Mouse (Mus musculus): ENCODE measurements at regions not wholly inside any gene's neighbourhood (a gene's known extent, or its start where the extent isn't known, plus 50 kb on each side); places are given as distances from the start of the nearest gene placed in this dataset.

GRCm38 (mm10) chr15:93913462-93913861, 317.8 kb upstream of the Prickle1 start:
- DNase-seq, result no peak
- H3K4me1 ChIP-seq (ENCODE audit: control insufficient read depth, insufficient read depth, low read length), result no peaks in the 10 kb centered on the region
- TF ChIP-seq CTCF (IDR thresholded peaks at IDR 0.05; ENCODE audit: insufficient read depth, low read length) (no peak), POLR2A (IDR thresholded peaks at IDR 0.05; ENCODE audit: borderline replicate concordance, extremely low read depth, low read depth, low read length) (no peak)
- 69% methylated on average over 5 of the region's 5 CpGs for WGBS
- no peak overlapping the region for H3K4me3 ChIP-seq (replicated peaks; ENCODE audit: extremely low read depth, low read depth, low read length)

- WGBS, result 62% methylated on average over 7 of the region's 7 CpGs
- Histone ChIP-seq H3K4me3 (replicated peaks; ENCODE audit: extremely low read depth, low read depth, low read length) (no peak overlapping the region), H3K4me1 (ENCODE audit: control insufficient read depth, insufficient read depth, low read length) (no peaks in the 10 kb centered on the region)
- no peak for TF ChIP-seq POLR2A (IDR thresholded peaks at IDR 0.05; ENCODE audit: borderline replicate concordance, extremely low read depth, low read depth, low read length)
- TF ChIP-seq CTCF (IDR thresholded peaks at IDR 0.05; ENCODE audit: insufficient read depth, low read length), result no peak
- DNase-seq, result no peak
Observed at GRCm38 (mm10) chr15:93913041-93913440, 317.4 kb upstream of the Prickle1 start.

GRCm38 (mm10) chr15:93910981-93911431, 315.3 kb upstream of the Prickle1 start:
- TF ChIP-seq POLR2A (IDR thresholded peaks at IDR 0.05; ENCODE audit: borderline replicate concordance, extremely low read depth, low read depth, low read length) (no peak), CTCF (IDR thresholded peaks at IDR 0.05; ENCODE audit: insufficient read depth, low read length) (no peak)
- no peak for DNase-seq
- WGBS, result 61% methylated on average over 11 of the region's 11 CpGs
- Histone ChIP-seq H3K4me1 (ENCODE audit: control insufficient read depth, insufficient read depth, low read length) (no peaks in the 10 kb centered on the region), H3K4me3 (replicated peaks; ENCODE audit: extremely low read depth, low read depth, low read length) (no peak overlapping the region)

GRCm38 (mm10) chr15:93910158-93910557, 314.5 kb upstream of the Prickle1 start:
- no peak for DNase-seq
- 83% methylated on average over 3 of the region's 3 CpGs for WGBS
- H3K4me3 ChIP-seq (replicated peaks; ENCODE audit: extremely low read depth, low read depth, low read length), result no peak overlapping the region
- H3K4me1 ChIP-seq (ENCODE audit: control insufficient read depth, insufficient read depth, low read length), result no peaks in the 10 kb centered on the region
- TF ChIP-seq POLR2A (IDR thresholded peaks at IDR 0.05; ENCODE audit: borderline replicate concordance, extremely low read depth, low read depth, low read length) (no peak), CTCF (IDR thresholded peaks at IDR 0.05; ENCODE audit: insufficient read depth, low read length) (no peak)

- WGBS, result 75% methylated on average over 18 of the region's 18 CpGs
- H3K4me1 ChIP-seq (ENCODE audit: control insufficient read depth, insufficient read depth, low read length), result no peaks in the 10 kb centered on the region
- TF ChIP-seq POLR2A (IDR thresholded peaks at IDR 0.05; ENCODE audit: borderline replicate concordance, extremely low read depth, low read depth, low read length), result no peak
- TF ChIP-seq CTCF (IDR thresholded peaks at IDR 0.05; ENCODE audit: insufficient read depth, low read length), result no peak
- DNase-seq, result no peak
- H3K4me3 ChIP-seq (replicated peaks; ENCODE audit: extremely low read depth, low read depth, low read length), result no peak overlapping the region
Observed at GRCm38 (mm10) chr15:93903671-93904603, 308.2 kb upstream of the Prickle1 start.

GRCm38 (mm10) chr15:93882826-93883225, 287.1 kb upstream of the Prickle1 start:
- Histone ChIP-seq H3K4me3 (replicated peaks; ENCODE audit: extremely low read depth, low read depth, low read length) (no peak overlapping the region), H3K4me1 (ENCODE audit: control insufficient read depth, insufficient read depth, low read length) (no peaks in the 10 kb centered on the region)
- DNase-seq, result no peak
- 89% methylated on average over 8 of the region's 8 CpGs for WGBS
- TF ChIP-seq CTCF (IDR thresholded peaks at IDR 0.05; ENCODE audit: insufficient read depth, low read length) (no peak), POLR2A (IDR thresholded peaks at IDR 0.05; ENCODE audit: borderline replicate concordance, extremely low read depth, low read depth, low read length) (no peak)

- DNase-seq, result no peak
- Histone ChIP-seq H3K4me3 (replicated peaks; ENCODE audit: extremely low read depth, low read depth, low read length) (no peak overlapping the region), H3K4me1 (ENCODE audit: control insufficient read depth, insufficient read depth, low read length) (no peaks in the 10 kb centered on the region)
- no peak for TF ChIP-seq CTCF (IDR thresholded peaks at IDR 0.05; ENCODE audit: insufficient read depth, low read length)
- TF ChIP-seq POLR2A (IDR thresholded peaks at IDR 0.05; ENCODE audit: borderline replicate concordance, extremely low read depth, low read depth, low read length), result no peak
Observed at GRCm38 (mm10) chr15:93881276-93881675, 285.6 kb upstream of the Prickle1 start.

GRCm38 (mm10) chr15:93880302-93880701, 284.6 kb upstream of the Prickle1 start:
- no peak for DNase-seq
- WGBS, result 91% methylated on average over 8 of the region's 8 CpGs
- no peak overlapping the region for H3K4me3 ChIP-seq (replicated peaks; ENCODE audit: extremely low read depth, low read depth, low read length)
- H3K4me1 ChIP-seq (ENCODE audit: control insufficient read depth, insufficient read depth, low read length), result no peaks in the 10 kb centered on the region
- TF ChIP-seq POLR2A (IDR thresholded peaks at IDR 0.05; ENCODE audit: borderline replicate concordance, extremely low read depth, low read depth, low read length), result no peak
- no peak for TF ChIP-seq CTCF (IDR thresholded peaks at IDR 0.05; ENCODE audit: insufficient read depth, low read length)

GRCm38 (mm10) chr15:93879006-93879405, 283.3 kb upstream of the Prickle1 start:
- Histone ChIP-seq H3K4me1 (ENCODE audit: control insufficient read depth, insufficient read depth, low read length) (no peaks in the 10 kb centered on the region), H3K4me3 (replicated peaks; ENCODE audit: extremely low read depth, low read depth, low read length) (no peak overlapping the region)
- TF ChIP-seq POLR2A (IDR thresholded peaks at IDR 0.05; ENCODE audit: borderline replicate concordance, extremely low read depth, low read depth, low read length) (no peak), CTCF (IDR thresholded peaks at IDR 0.05; ENCODE audit: insufficient read depth, low read length) (no peak)
- no peak for DNase-seq
- 82% methylated on average over 3 of the region's 3 CpGs for WGBS

GRCm38 (mm10) chr15:93876335-93876734, 280.6 kb upstream of the Prickle1 start:
- no peak for DNase-seq
- TF ChIP-seq POLR2A (IDR thresholded peaks at IDR 0.05; ENCODE audit: borderline replicate concordance, extremely low read depth, low read depth, low read length) (no peak), CTCF (IDR thresholded peaks at IDR 0.05; ENCODE audit: insufficient read depth, low read length) (no peak)
- no peak overlapping the region for H3K4me3 ChIP-seq (replicated peaks; ENCODE audit: extremely low read depth, low read depth, low read length)
- 90% methylated on average over 10 of the region's 10 CpGs for WGBS
- H3K4me1 ChIP-seq (ENCODE audit: control insufficient read depth, insufficient read depth, low read length), result no peaks in the 10 kb centered on the region

Measured in lung, adult 2 months (tissue).